Mouse (Mus musculus) leukemia stem cell, adult 10-12 weeks (primary cell): ENCODE measurements around the gene Kcnc1. TPM values are rescaled to one million over a fixed set of nuclear protein-coding genes. Genes with fewer than 3 reads are reported as not detected.

Source experiments
- polyA plus RNA-seq: library from polyadenylated mRNA; stranded (reverse); fragments of >175 nt; gene quantifications from 2 replicates; pipeline ENCODE4 v1.2.3, GENCODE M21; 2012; ENCODE audit warnings: low replicate concordance

Kcnc1 gene
- polyA plus RNA-seq: 0.32 and 0.68 TPM in 2 replicates

DNA sequence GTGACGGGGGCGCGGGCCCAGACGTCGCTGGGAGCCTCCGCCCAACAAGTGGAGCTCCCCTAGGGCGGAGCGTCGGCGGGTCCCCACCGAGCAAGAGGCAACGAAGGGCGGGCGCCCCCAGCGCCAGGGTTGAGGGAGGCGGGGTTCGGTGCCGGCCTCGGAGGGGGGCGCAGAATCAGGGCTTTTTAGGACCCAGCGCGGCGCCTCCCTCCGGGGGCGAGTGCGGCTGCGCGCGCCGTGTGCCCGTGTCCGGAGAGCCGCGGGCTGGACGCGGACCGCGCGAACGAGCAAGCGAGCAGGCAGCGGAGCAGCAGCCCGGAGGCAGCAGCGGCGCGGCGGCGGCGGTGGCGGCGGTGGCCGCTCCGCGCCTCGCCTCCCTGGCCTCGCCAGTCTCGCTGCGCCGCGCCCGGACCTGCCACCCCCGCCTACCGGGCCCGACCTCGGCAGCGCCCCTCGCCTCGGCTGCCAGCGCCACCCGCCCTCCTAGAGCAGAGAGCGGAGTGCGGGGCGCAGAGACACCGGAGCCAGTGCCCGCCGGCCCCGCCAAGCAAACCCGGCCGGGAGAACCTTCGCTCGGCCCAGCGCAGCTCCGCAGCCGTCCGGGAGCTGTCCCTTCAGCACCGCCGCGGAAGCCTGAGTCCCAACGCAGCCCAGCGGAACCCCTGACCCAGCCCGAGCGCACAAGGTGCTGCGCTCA is at the start of gene Kcnc1:
Gene Kcnc1, plus strand, starts transcription at position 267 of the 697 bp plus-strand sequence.

DNA sequence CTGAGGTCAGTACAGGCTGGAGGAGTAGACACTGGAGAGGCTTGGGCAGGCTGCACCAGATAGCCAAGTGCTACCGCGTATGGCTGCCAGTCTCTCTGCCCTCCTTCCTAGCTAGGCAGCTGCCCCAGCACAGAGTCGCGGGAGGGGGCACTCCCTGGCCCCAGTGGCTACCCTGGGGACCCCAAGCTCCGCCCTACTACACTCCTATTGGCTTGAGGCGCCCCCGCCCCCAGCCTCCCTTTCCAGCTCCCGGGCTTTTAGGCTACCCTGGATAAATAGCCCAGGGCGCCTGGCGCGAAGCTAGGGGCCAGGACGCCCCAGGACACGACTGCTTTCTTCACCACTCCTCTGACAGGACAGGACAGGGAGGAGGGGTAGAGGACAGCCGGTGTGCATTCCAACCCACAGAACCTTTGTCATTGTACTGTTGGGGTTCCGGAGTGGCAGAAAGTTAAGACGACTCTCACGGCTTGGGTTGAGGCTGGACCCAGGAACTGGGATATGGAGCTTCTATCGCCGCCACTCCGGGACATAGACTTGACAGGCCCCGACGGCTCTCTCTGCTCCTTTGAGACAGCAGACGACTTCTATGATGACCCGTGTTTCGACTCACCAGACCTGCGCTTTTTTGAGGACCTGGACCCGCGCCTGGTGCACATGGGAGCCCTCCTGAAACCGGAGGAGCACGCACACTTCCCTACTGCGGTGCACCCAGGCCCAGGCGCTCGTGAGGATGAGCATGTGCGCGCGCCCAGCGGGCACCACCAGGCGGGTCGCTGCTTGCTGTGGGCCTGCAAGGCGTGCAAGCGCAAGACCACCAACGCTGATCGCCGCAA is 19.9 kb upstream of the Kcnc1 start, which contains the start of gene Myod1:
Gene Myod1, plus strand, starts transcription at position 303 of the 836 bp plus-strand sequence.

Other genes with a start within 250 kb of the Kcnc1 start
- gene Abcc8, start 216.5 kb upstream of the Kcnc1 start, polyA plus RNA-seq: not detected in 2 replicates
- gene Ush1c, start 158.0 kb upstream of the Kcnc1 start, polyA plus RNA-seq: not detected in 2 replicates
- not detected in 2 replicates for gene Otog, start 155.5 kb upstream of the Kcnc1 start, polyA plus RNA-seq
- gene Myod1, start 20.0 kb upstream of the Kcnc1 start, polyA plus RNA-seq: not detected in 2 replicates
- 0.42 and 1.4 TPM in 2 replicates for gene Sergef, start 243.3 kb downstream of the Kcnc1 start, polyA plus RNA-seq